Mouse (Mus musculus): Measurements from ENCODE around the gene Myom3.

DNA sequence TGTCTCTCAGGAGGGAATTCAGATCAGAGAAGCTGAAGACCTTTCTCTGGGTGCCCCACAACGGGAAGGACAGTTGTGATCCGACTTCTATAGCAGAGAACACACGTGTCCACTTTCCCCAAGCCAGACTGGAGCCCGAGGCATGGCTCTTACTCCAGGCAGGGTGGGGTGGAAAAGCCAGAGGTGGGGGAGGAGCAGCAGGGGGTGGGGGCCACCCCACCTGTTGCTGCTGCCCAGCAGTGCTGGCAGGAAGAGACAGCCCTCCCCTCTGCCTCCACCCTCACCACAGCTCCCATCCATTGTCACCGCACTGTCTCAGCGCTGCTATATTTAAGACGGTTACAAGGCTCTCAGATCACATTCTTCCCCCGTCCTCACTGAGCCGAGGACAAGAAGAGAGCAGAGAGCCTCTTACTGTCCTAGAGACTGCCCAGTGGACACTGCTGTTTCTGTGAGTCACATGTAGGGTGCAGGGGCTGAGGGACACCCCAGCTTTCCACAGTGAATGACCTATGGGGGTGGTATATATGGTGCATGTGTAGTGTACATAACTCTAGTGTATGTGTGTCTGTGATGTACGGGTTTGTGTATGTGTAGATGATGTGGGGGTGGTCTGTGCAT, at the start of gene Myom3:
- TF ChIP-seq POLR2A (IDR thresholded peaks at IDR 0.05; ENCODE audit: control insufficient read depth, extremely low read depth, insufficient read depth, low read length, poor library complexity) = no peak
- no peak for TF ChIP-seq CTCF (IDR thresholded peaks at IDR 0.05; ENCODE audit: borderline replicate concordance, control insufficient read depth, extremely low read depth, insufficient read depth, low read length, poor library complexity)

All from thymus, adult 2 months (tissue).